Mouse (Mus musculus) adrenal gland, adult 8-10 months (tissue): ENCODE measurements around the gene Oat. TPM values are rescaled to one million over a fixed set of nuclear protein-coding genes. Genes with fewer than 3 reads are reported as not detected.
A peak's percentile ranks its signal among the peaks of the same experiment; 100 is the strongest.

ENCODE experiments used
- DNase-seq: peaks from one replicate; pipeline ENCODE4 v3.0.0; 2022
- total RNA-seq, 4 experiments: library from RNA; stranded (reverse); gene quantifications; 2 replicates each; pipeline ENCODE4 v1.2.4; 2022

Gene Oat
- 100 to 1,000 TPM; 140 to 156 (median 148) TPM for total RNA-seq

DNA sequence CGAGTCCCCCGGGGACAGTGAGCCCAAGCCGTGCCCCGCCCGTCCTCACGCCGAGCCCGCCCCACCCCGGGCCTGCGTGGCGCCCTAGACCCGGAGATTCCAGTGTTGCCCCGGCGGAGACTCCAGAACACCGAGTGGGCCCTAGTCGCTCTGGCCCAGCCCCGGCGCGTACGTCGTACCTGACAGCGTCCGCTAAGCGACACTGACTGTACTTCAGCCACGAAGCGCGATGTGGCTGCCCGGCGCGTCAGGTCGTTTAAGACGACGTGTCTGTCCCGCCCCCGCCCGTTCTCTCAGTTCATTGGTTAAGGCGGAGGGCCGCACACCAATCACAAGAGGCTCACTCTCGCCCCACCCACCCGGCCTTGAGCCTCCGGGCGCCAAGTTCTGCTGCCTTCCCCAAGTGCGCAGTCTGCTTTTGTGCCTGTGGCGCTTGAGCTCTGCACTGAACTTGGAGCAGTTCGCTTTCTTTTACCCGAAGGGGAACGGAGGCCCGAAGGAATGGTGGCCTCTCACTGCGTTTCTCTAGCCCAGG, at the start of gene Oat:
Oat (minus strand) TSS at position 283 of the 535 bp plus-strand sequence.
- DNase-seq: peak; percentile 94

DNA sequence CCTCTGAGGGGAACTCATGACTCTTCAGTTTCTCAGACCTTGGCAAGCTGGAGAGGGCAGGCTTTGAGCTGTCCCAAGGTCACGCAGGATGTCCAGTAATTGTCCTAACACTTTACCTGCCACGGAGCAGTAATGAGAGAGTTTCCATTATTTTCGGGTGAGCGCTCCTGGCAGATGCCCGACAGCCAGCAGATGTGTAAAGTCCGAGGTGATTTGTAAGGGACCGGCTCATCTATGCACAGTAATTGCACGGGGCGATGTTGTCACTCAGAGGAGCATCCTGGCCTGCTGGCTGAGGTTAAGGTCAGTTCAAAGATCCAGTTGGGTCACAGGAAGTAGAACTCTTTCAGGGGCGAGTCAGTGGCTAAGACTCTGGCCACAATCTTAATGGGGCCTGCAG, 48.0 kb upstream of the Oat start:
- no peak for DNase-seq

GRCm38 (mm10) chr7:132619975-132620918, 44.0 kb upstream of the Oat start:
- no peak for DNase-seq

DNA sequence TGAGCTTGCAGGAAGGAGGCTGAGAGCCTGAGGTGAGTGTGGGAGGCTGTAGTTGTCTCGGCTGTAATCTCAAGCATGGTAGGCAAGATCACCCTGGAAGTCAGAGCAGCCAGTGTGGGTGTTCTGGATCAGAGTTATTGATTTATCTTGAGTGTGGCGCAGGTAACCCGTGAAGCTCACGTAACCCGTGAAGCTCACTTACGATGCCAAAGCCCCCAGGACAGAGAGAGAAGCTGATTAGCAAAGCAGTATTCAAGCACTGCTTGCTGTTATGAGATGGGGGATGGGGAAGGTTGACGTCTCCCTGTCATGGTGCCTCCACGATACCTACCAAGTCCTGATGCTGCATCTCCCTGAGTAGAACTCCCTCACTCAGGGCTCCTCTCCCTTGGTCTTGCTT, 43.4 kb upstream of the Oat start:
- no peak for DNase-seq

DNA sequence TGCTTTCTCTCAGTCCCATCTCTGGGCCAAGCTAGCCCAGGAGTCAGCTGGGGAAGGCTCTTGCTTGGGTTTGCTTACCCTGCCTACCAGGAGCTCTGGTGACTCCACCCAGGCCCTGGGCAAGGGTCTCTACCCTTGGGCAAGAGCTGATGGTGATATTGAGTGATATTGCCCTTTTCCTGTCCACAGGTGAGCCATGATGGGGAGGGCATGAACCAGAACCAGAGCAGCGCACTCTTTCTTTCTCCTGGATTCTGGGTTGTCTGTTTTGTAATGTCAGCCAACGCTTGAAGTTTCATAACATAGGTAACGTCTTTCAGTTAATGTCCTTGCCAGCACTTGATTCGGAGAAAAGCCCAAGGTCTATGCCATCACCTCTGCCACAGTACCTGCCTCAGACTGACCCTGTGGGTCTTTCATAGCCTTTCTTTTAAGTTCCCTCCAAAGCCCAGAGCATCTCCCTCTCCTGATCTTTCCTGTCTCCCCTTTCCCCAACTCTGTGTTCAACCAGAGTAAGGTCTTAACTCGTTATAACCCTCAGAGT, 40.9 kb upstream of the Oat start:
- no peak for DNase-seq

DNA sequence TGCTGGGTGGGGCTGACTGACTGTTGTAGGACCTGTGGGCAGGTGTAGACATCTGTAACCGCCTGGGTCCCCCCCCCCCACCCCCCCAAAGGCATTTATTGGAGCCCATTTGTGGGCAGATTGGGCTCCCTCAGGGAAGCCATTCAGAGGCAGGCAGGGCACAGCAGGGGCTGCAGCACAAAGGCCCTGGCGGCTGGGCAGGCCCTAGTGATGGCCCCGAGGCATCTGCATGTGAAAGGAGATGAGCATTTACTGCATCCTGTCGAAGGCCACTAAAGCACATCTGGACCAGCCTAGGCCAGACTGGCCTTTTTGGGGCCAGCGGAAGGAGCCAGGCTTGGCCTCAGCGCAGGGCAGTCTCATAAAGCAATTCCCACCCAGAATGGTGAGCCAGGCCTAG, 40.2 kb upstream of the Oat start:
- DNase-seq: no peak

- DNase-seq: peak; percentile 43
Observed at GRCm38 (mm10) chr7:132615346-132615745, 39.1 kb upstream of the Oat start.

GRCm38 (mm10) chr7:132611530-132611929, 35.3 kb upstream of the Oat start:
- DNase-seq: no peak

DNA sequence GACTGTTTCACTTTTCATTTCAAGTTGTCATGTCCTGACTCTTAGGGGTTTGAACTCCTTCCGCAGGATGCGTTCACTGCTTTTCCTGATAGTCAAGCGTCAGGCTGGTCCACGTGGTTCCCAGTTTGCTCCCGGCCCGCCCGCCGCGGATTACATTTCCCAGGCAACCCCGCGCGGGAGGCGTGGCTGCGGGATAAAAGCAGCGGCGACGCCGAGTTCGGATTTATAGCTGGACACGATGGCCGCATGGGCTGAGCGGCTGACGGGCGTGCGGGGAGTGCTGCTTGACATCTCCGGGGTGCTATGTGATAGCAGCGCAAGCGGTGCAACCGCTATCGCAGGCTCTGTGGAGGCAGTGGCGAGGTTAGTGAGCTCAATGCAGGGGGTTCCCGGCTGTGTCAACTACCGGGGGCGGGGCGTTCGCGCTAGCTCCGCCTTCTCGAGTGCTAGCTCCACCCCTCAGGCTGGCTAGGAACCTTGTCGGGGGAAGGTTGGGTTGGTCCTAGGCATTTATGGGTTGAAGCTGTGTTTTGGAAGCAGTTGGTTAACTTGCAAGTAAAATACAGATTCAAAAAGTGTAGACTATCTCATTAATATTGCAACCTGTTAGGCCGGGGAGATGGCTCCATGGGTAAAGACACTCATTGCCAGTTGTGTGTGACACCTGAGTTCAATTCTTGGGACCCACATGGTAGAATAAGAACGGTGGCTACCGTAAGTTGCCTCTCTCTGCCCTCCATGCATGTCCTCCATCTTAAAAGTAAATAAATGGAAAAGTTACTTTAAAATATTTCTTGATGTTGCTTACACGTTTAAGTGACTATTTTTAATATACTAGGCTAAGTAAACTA, 34.5 kb upstream of the Oat start, which contains the start of gene Lhpp:
Lhpp (plus strand) TSS at position 171 of the 851 bp plus-strand sequence.
- peak; percentile 80 for DNase-seq

- DNase-seq: no peak
Observed at GRCm38 (mm10) chr7:132608316-132609020, 32.3 kb upstream of the Oat start.

DNA sequence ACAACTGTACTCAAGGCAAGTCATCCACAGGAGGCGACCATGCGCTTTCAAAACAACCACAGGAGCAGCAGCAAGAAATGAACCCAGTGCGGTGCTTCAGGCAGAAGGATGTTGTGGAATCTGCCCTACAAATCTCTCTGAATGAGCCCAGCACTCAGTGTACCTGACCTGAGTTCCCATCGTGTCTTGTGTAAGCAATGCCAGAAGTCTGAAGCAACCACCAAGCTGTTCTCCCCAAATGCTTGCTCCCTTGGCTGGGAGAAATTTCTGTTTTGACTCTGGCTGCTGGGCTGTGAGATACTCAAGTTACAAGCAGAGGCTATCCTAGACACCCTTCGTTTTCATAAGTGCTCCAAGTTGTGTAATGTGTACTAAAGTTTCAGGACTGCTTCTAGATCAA, 29.5 kb upstream of the Oat start:
- no peak for DNase-seq

DNA sequence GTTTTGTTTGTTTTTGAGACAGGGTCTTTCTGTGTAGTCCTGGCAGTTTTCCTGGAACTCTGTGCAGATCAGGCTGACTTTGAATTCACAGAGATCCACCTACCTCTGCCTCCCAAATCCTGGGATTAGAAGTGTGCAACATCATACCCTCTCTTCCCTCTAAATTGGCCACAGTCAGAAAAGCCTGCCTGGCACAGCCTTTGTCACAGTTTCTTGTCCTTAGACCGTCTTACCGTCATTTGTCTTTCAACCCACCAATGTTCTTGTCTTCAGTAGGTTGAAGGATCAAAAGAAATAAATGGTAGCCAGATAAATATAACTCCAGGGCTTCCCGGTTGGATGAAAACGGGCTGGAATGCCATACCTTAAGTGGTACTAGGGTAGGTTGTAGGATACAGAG, 28.5 kb upstream of the Oat start:
- no peak for DNase-seq

DNA sequence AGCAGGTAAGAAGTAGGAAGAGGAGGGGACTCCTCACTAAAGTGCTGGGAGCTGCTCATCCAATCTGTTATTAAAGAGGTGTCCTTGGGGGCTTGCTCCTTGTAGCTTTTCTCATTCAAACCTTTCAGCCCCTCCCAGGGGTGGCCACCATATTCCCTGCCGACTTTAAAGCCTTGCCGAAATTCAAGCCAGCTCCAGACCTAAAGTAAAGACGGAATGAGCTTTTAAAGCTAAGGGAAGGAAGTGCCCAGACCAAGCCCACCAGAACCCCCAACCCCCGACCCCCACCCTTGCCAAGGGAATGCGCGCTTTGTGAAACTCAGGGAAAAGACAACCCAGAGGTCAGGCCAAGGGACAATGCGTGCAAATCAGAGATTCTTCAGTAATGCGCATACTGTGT, 24.7 kb upstream of the Oat start:
- no peak for DNase-seq

GRCm38 (mm10) chr7:132600026-132600425, 23.8 kb upstream of the Oat start:
- no peak for DNase-seq

DNA sequence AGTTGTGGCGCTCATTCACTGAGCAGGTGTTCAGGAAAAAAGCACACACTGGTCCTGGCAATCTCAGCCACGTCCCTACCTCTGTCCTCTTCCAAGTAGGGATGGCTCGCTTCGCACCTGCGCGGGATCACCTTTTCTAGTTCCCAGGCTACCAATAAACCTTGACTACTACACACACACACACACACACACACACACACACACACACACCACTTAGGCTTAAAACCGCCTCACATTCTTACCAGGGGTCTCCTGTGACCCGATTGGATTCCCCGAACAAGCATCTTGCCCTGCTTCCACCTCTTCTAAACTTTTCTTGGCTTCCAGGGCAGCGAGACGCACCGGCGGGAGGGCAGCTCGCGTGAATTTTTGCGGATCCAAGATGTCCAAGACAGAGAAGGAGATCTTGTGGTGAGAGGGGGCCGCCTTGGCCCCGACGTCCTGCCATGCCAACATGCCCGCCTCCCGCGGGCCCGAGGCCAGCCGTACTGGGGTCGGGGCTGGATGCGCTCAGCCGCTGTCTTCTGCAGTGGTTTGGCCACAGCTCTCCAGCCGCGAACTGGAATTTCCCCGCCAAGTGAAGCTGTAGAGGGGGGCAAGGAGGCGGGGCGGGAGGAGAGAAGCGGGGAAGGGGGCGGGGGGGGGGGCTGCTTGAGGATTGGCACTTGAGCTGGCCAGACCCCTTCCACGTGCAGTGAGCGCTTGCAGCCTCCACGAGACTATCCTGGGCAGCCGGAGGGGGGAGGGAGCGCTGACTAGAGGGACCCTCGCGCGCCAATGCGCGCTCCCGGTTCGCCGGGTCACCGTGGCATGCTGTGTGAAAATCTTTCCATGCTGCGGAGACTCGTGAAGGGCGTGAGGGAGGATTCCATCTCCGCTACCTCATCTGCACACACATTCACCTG, 23.1 kb upstream of the Oat start, which contains the start of gene Nkx1-2:
Nkx1-2 (minus strand) TSS at position 567 of the 905 bp plus-strand sequence.
- DNase-seq: no peak

- no peak for DNase-seq
Observed at GRCm38 (mm10) chr7:132597251-132598041, 21.2 kb upstream of the Oat start.

- DNase-seq: no peak
Observed at GRCm38 (mm10) chr7:132596557-132597250, 20.5 kb upstream of the Oat start.

GRCm38 (mm10) chr7:132595787-132596186, 19.6 kb upstream of the Oat start:
- DNase-seq: no peak

DNA sequence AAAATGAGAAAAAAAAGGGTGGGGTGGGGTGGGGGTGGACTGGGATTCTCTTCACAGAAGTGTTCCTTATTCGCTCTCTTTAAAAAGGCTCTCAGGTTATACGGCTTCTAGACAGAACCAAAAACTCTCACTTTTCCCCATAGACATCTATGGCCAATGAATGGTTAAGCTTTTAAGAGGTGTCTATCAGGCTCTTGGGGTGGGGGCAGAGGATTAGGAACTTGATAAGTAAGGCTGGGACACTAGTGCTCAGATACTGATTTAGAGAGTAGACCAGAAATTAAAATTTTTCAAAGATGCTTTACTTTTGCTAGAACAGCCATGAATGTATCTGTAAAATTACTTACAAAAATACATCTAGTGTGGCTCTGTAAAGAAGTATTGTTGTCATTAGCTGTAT, 18.1 kb upstream of the Oat start:
- no peak for DNase-seq
